12 mouse cellular contexts compared by ENCODE assay signal in the genomic region with DNA sequence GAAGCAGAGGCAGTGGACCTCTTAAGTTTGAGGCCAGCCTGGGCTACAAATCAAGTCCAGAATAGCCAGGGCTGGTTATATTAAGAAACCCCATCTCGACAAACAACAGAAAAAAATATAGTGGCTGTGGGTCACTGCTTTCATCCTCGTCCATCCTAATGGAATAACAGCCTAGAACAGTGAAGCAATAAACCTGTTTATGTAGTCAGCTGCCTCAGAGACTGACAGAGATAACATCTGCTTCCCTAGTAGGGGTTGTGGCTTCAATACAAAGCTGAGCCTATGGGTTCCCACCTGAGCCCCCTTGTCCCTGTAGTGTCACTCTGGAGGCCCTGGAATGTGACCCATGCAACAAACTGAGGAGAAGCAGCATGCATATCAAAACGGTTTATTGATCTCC. TPM values are rescaled to one million over a fixed set of nuclear protein-coding genes. Genes with fewer than 3 reads are reported as not detected.
DNase-seq lines count a peak whose midpoint lies in the region; ATAC-seq lines count a peak whose summit lies in the region.
"Had no signal": no experiment of that assay in that cellular context is flagged by ENCODE, and none has a peak within 500 bp of the region (broad histone marks: within the 10 kb centered on the region; RNA-seq: fewer than 3 reads in every experiment).

No protein-coding gene starts in this region.

- 60% methylated on average over 3 of the region's 3 CpGs for WGBS in hindbrain, embryonic 10.5 days
- 52% methylated on average over 3 of the region's 3 CpGs for WGBS in hindbrain, embryonic 14.5 days
- 45% methylated on average over 3 of the region's 3 CpGs for WGBS in liver, embryonic 15.5 days (ENCODE audit: insufficient replicate concordance)
- 71% methylated on average over 3 of the region's 3 CpGs for WGBS in midbrain, embryonic 11.5 days
- WGBS in forebrain, embryonic 13.5 days = 71% methylated on average over 3 of the region's 3 CpGs

- H3K4me1 ChIP-seq in hindbrain, embryonic 10.5 days (replicated peaks) = peaks cover 75% of the 10 kb centered on the region
- H3K4me1 ChIP-seq in hindbrain, embryonic 14.5 days (replicated peaks; ENCODE audit: control insufficient read depth, insufficient read depth, low read length) = peaks cover 22% of the 10 kb centered on the region
- peaks cover 81% of the 10 kb centered on the region for H3K4me1 ChIP-seq in liver, embryonic 15.5 days (replicated peaks)
- peaks cover 28% of the 10 kb centered on the region for H3K4me1 ChIP-seq in midbrain, embryonic 11.5 days (ENCODE audit: control insufficient read depth, insufficient read depth, low read length)
- peaks cover 43% of the 10 kb centered on the region for H3K4me1 ChIP-seq in forebrain, embryonic 13.5 days

- no peaks in the 10 kb centered on the region for H3K9me3 ChIP-seq in hindbrain, embryonic 10.5 days
- no peaks in the 10 kb centered on the region for H3K9me3 ChIP-seq in hindbrain, embryonic 14.5 days (ENCODE audit: control insufficient read depth, low read length)
- H3K9me3 ChIP-seq in liver, embryonic 15.5 days (replicated peaks) = no peaks in the 10 kb centered on the region
- H3K9me3 ChIP-seq in midbrain, embryonic 11.5 days (ENCODE audit: control insufficient read depth, low read length) = no peaks in the 10 kb centered on the region
- no peaks in the 10 kb centered on the region for H3K9me3 ChIP-seq in forebrain, embryonic 13.5 days (replicated peaks)
- H3K9me3 ChIP-seq: embryonic facial prominence, embryonic 12.5 days had no signal

- no peaks in the 10 kb centered on the region for H3K27me3 ChIP-seq in hindbrain, embryonic 10.5 days (ENCODE audit: insufficient read depth, poor library complexity, severe bottlenecking)
- H3K27me3 ChIP-seq in hindbrain, embryonic 14.5 days (ENCODE audit: control insufficient read depth, insufficient read depth, low read length) = no peaks in the 10 kb centered on the region
- no peaks in the 10 kb centered on the region; the same call in 1 of the 2 replicates for H3K27me3 ChIP-seq in liver, embryonic 15.5 days
- H3K27me3 ChIP-seq in midbrain, embryonic 11.5 days (ENCODE audit: control insufficient read depth, insufficient read depth, low read length) = no peaks in the 10 kb centered on the region
- no peaks in the 10 kb centered on the region for H3K27me3 ChIP-seq in forebrain, embryonic 13.5 days
- H3K27me3 ChIP-seq: embryonic facial prominence, embryonic 12.5 days had no signal

- peaks cover 61% of the 10 kb centered on the region for H3K36me3 ChIP-seq in hindbrain, embryonic 10.5 days
- peaks cover 11% of the 10 kb centered on the region; the same call in 1 of the 2 replicates for H3K36me3 ChIP-seq in hindbrain, embryonic 14.5 days (replicated peaks; ENCODE audit: control insufficient read depth, insufficient read depth)
- peaks cover 51% of the 10 kb centered on the region for H3K36me3 ChIP-seq in liver, embryonic 15.5 days (replicated peaks)
- peaks cover 26% of the 10 kb centered on the region for H3K36me3 ChIP-seq in midbrain, embryonic 11.5 days (ENCODE audit: control insufficient read depth, insufficient read depth, low read length)
- H3K36me3 ChIP-seq in forebrain, embryonic 13.5 days (ENCODE audit: poor library complexity, severe bottlenecking) = peaks cover 43% of the 10 kb centered on the region

- 0 out of 2 replicates have a peak overlapping the region, but pooled peaks have one; percentile 79 for H3K4me3 ChIP-seq in hindbrain, embryonic 10.5 days
- no peak overlapping the region for H3K4me3 ChIP-seq in hindbrain, embryonic 14.5 days (replicated peaks; ENCODE audit: low read length)
- H3K4me3 ChIP-seq in liver, embryonic 15.5 days (replicated peaks) = peak overlapping the region; percentile 73; the same call in 1 of the 2 replicates
- H3K4me3 ChIP-seq in midbrain, embryonic 11.5 days (ENCODE audit: low read depth, low read length) = no peak overlapping the region
- no peak overlapping the region for H3K4me3 ChIP-seq in forebrain, embryonic 13.5 days
- H3K4me3 ChIP-seq: embryonic facial prominence, embryonic 12.5 days; left cerebral cortex, adult 2 months had no signal

- no peak for DNase-seq in hindbrain, embryonic 10.5 days (ENCODE audit: low spot score)
- no peak for DNase-seq in hindbrain, embryonic 14.5 days (ENCODE audit: low spot score)
- DNase-seq in 416B (ENCODE audit: low read depth) (peak; percentile 30), MN1 (ENCODE audit: low spot score) (peak; percentile 53)
- no peak for DNase-seq in midbrain, embryonic 11.5 days (ENCODE audit: low spot score, missing footprints)
- DNase-seq: cerebellum, postnatal 10 days; kidney, postnatal 14 days; lung, postnatal 10 days had no signal

- no peak overlapping the region for H3K4me2 ChIP-seq in hindbrain, embryonic 14.5 days (replicated peaks)
- peak overlapping the region; percentile 98 for H3K4me2 ChIP-seq in liver, embryonic 15.5 days
- H3K4me2 ChIP-seq in midbrain, embryonic 11.5 days = no peak overlapping the region
- H3K4me2 ChIP-seq in forebrain, embryonic 13.5 days = no peak overlapping the region

- H3K9ac ChIP-seq in hindbrain, embryonic 14.5 days = no peak overlapping the region
- H3K9ac ChIP-seq in liver, embryonic 15.5 days = peak overlapping the region; percentile 75; the same call in 1 of the 2 replicates
- no peak overlapping the region for H3K9ac ChIP-seq in midbrain, embryonic 11.5 days (ENCODE audit: low read length)
- H3K9ac ChIP-seq in forebrain, embryonic 13.5 days = no peak overlapping the region
- H3K9ac ChIP-seq: embryonic facial prominence, embryonic 12.5 days had no signal

- H3K27ac ChIP-seq in hindbrain, embryonic 10.5 days = peak overlapping the region; percentile 67; the same call in 1 of the 2 replicates
- H3K27ac ChIP-seq in hindbrain, embryonic 14.5 days = no peak overlapping the region
- peak overlapping the region; percentile 80 for H3K27ac ChIP-seq in liver, embryonic 15.5 days (replicated peaks)
- no peak overlapping the region for H3K27ac ChIP-seq in midbrain, embryonic 11.5 days (ENCODE audit: low read depth, low read length)
- H3K27ac ChIP-seq in forebrain, embryonic 13.5 days = no peak overlapping the region
- H3K27ac ChIP-seq: embryonic facial prominence, embryonic 12.5 days; left cerebral cortex, adult 2 months had no signal

- no peak for ATAC-seq in hindbrain, embryonic 14.5 days (ENCODE audit: low FRiP score)
- ATAC-seq in liver, embryonic 15.5 days (ENCODE audit: insufficient read depth) = no peak
- no peak for ATAC-seq in midbrain, embryonic 11.5 days (ENCODE audit: low FRiP score)
- no peak for ATAC-seq in forebrain, embryonic 13.5 days

RNA-seq across cellular contexts. Expression of gene Aprt, which starts 2.4 kb away (rescaled TPM):
- 237 and 268 TPM in 2 replicates for polyA plus RNA-seq in hindbrain, embryonic 10.5 days (2016; fragmentation: Nextera tagmentation; extraction: Ambion mirVana)
- polyA plus RNA-seq in hindbrain, embryonic 14.5 days (2014; fragmentation: Nextera tagmentation; extraction: Ambion mirVana) = 183 and 187 TPM in 2 replicates
- polyA plus RNA-seq in liver, embryonic 15.5 days (2015; fragmentation: Nextera tagmentation; extraction: Ambion mirVana) = 187 and 214 TPM in 2 replicates
- polyA plus RNA-seq in midbrain, embryonic 11.5 days (2014; fragmentation: Nextera tagmentation; extraction: Ambion mirVana) = 176 and 195 TPM in 2 replicates
- polyA plus RNA-seq in forebrain, embryonic 13.5 days (2015; fragmentation: Nextera tagmentation; extraction: Ambion mirVana) = 193 and 198 TPM in 2 replicates

RNA-seq across cellular contexts. Expression of gene Cdt1, which starts 6.4 kb away (rescaled TPM):
- 56.0 and 64.3 TPM in 2 replicates for polyA plus RNA-seq in hindbrain, embryonic 10.5 days (2016; fragmentation: Nextera tagmentation; extraction: Ambion mirVana)
- 6.2 and 8.1 TPM in 2 replicates for polyA plus RNA-seq in hindbrain, embryonic 14.5 days (2014; fragmentation: Nextera tagmentation; extraction: Ambion mirVana)
- polyA plus RNA-seq in liver, embryonic 15.5 days (2015; fragmentation: Nextera tagmentation; extraction: Ambion mirVana) = 45.9 and 46.0 TPM in 2 replicates
- polyA plus RNA-seq in midbrain, embryonic 11.5 days (2014; fragmentation: Nextera tagmentation; extraction: Ambion mirVana) = 25.7 and 35.8 TPM in 2 replicates
- 29.1 and 32.3 TPM in 2 replicates for polyA plus RNA-seq in forebrain, embryonic 13.5 days (2015; fragmentation: Nextera tagmentation; extraction: Ambion mirVana)

RNA-seq across cellular contexts. Expression of gene Piezo1, which starts 23.1 kb away (rescaled TPM):
- polyA plus RNA-seq in hindbrain, embryonic 10.5 days (2016; fragmentation: Nextera tagmentation; extraction: Ambion mirVana) = 6.5 and 9.2 TPM in 2 replicates
- 3.1 and 3.7 TPM in 2 replicates for polyA plus RNA-seq in hindbrain, embryonic 14.5 days (2014; fragmentation: Nextera tagmentation; extraction: Ambion mirVana)
- polyA plus RNA-seq in liver, embryonic 15.5 days (2015; fragmentation: Nextera tagmentation; extraction: Ambion mirVana) = 12.4 and 17.4 TPM in 2 replicates
- polyA plus RNA-seq in midbrain, embryonic 11.5 days (2014; fragmentation: Nextera tagmentation; extraction: Ambion mirVana) = 2.8 and 4.3 TPM in 2 replicates
- polyA plus RNA-seq in forebrain, embryonic 13.5 days (2015; fragmentation: Nextera tagmentation; extraction: Ambion mirVana) = 1.4 and 2.0 TPM in 2 replicates

RNA-seq across cellular contexts. Expression of gene Galns, which starts 37.0 kb away (rescaled TPM):
- 7.1 and 7.2 TPM in 2 replicates for polyA plus RNA-seq in hindbrain, embryonic 10.5 days (2016; fragmentation: Nextera tagmentation; extraction: Ambion mirVana)
- polyA plus RNA-seq in hindbrain, embryonic 14.5 days (2014; fragmentation: Nextera tagmentation; extraction: Ambion mirVana) = 5.8 and 6.0 TPM in 2 replicates
- polyA plus RNA-seq in liver, embryonic 15.5 days (2015; fragmentation: Nextera tagmentation; extraction: Ambion mirVana) = 8.2 and 8.8 TPM in 2 replicates
- 6.0 and 6.4 TPM in 2 replicates for polyA plus RNA-seq in midbrain, embryonic 11.5 days (2014; fragmentation: Nextera tagmentation; extraction: Ambion mirVana)
- polyA plus RNA-seq in forebrain, embryonic 13.5 days (2015; fragmentation: Nextera tagmentation; extraction: Ambion mirVana) = 3.0 and 3.2 TPM in 2 replicates

RNA-seq across cellular contexts. Expression of gene Trappc2l, which starts 37.2 kb away (rescaled TPM):
- 53.3 and 68.5 TPM in 2 replicates for polyA plus RNA-seq in hindbrain, embryonic 10.5 days (2016; fragmentation: Nextera tagmentation; extraction: Ambion mirVana)
- 118 and 130 TPM in 2 replicates for polyA plus RNA-seq in hindbrain, embryonic 14.5 days (2014; fragmentation: Nextera tagmentation; extraction: Ambion mirVana)
- 24.2 and 33.1 TPM in 2 replicates for polyA plus RNA-seq in liver, embryonic 15.5 days (2015; fragmentation: Nextera tagmentation; extraction: Ambion mirVana)
- polyA plus RNA-seq in midbrain, embryonic 11.5 days (2014; fragmentation: Nextera tagmentation; extraction: Ambion mirVana) = 43.0 and 43.7 TPM in 2 replicates
- polyA plus RNA-seq in forebrain, embryonic 13.5 days (2015; fragmentation: Nextera tagmentation; extraction: Ambion mirVana) = 69.3 and 79.6 TPM in 2 replicates

Comparison
In these comparisons a context has a peak if more than half of its experiments do, and no peak if none do; other contexts are left out.
1. H3K27ac ChIP-seq: peak in hindbrain, embryonic 10.5 days (single experiment) and liver, embryonic 15.5 days (single experiment); none in hindbrain, embryonic 14.5 days (single experiment), midbrain, embryonic 11.5 days (single experiment) and forebrain, embryonic 13.5 days (single experiment).
2. H3K4me3 ChIP-seq: peak in hindbrain, embryonic 10.5 days (single experiment) and liver, embryonic 15.5 days (single experiment); none in hindbrain, embryonic 14.5 days (single experiment), midbrain, embryonic 11.5 days (single experiment) and forebrain, embryonic 13.5 days (single experiment).
3. DNase-seq: peak in 416B (single experiment) and MN1 (single experiment); none in hindbrain, embryonic 10.5 days (single experiment), hindbrain, embryonic 14.5 days (single experiment) and midbrain, embryonic 11.5 days (single experiment).